In the genomic region with DNA sequence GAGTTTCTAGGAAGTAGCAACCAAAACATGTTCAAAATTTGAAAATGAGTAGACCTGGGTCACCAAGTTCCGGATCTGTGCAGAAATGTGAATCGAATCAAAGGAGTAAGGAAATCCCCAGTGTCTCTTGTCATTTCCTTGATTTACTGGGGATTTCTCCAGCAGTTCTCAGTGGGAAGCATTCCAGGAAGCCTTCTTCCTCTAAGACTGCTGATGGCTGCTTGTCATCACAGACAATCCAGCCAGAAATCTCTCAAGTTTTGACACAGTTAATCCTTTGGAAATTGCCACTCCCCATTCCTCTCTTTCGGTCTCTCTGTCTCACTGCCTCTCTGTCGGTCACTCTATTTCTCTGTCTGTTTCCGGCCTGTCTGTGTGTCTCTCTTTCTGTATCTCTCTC, we compare ENCODE assay signal across 19 mouse cellular contexts.
"Had no signal": no experiment of that assay in that cellular context is flagged by ENCODE, and none has a peak within 500 bp of the region (broad histone marks: within the 10 kb centered on the region; RNA-seq: fewer than 3 reads in every experiment).

No protein-coding gene starts in this region.

- H3K4me3 ChIP-seq: left cerebral cortex, adult 2 months; limb, embryonic 12.5 days; liver, embryonic 12.5 days; liver, embryonic 15.5 days; midbrain, embryonic 10.5 days; midbrain, embryonic 15.5 days; neural tube, embryonic 12.5 days; neural tube, embryonic 15.5 days had no signal

- ATAC-seq: liver, embryonic 12.5 days; midbrain, embryonic 15.5 days had no signal

- H3K4me1 ChIP-seq: liver, embryonic 12.5 days; liver, embryonic 15.5 days; midbrain, embryonic 15.5 days; neural tube, embryonic 15.5 days had no signal

- H3K9ac ChIP-seq: limb, embryonic 12.5 days; liver, embryonic 12.5 days; liver, embryonic 15.5 days; midbrain, embryonic 15.5 days; neural tube, embryonic 12.5 days; neural tube, embryonic 15.5 days had no signal

- H3K9me3 ChIP-seq: limb, embryonic 12.5 days; liver, embryonic 12.5 days; liver, embryonic 15.5 days; midbrain, embryonic 10.5 days; midbrain, embryonic 15.5 days; neural tube, embryonic 12.5 days; neural tube, embryonic 15.5 days had no signal

- H3K4me2 ChIP-seq: limb, embryonic 12.5 days; liver, embryonic 12.5 days; liver, embryonic 15.5 days; midbrain, embryonic 15.5 days; neural tube, embryonic 12.5 days; neural tube, embryonic 15.5 days had no signal

- H3K27me3 ChIP-seq: limb, embryonic 12.5 days; liver, embryonic 12.5 days; liver, embryonic 15.5 days; midbrain, embryonic 15.5 days; neural tube, embryonic 12.5 days; neural tube, embryonic 15.5 days had no signal

- H3K27ac ChIP-seq: kidney, postnatal 0 days; left cerebral cortex, adult 2 months; limb, embryonic 12.5 days; liver, embryonic 12.5 days; liver, embryonic 15.5 days; macrophage; midbrain, embryonic 10.5 days; midbrain, embryonic 15.5 days; neural tube, embryonic 12.5 days; neural tube, embryonic 15.5 days had no signal

- H3K36me3 ChIP-seq: limb, embryonic 12.5 days; liver, embryonic 12.5 days; liver, embryonic 15.5 days; midbrain, embryonic 10.5 days; midbrain, embryonic 15.5 days; neural tube, embryonic 12.5 days; neural tube, embryonic 15.5 days had no signal

- DNase-seq: kidney, adult 2 months; kidney, postnatal 25 days; layer of hippocampus, postnatal 36 days; liver; lung, adult 18-20 months; right cerebral cortex, adult 18-20 months; right cerebral cortex, postnatal 14 days; right cerebral cortex, postnatal 4 days; thymus, postnatal 25 days had no signal
